Mouse (Mus musculus) G1E-ER4 (cell line): Measurements from ENCODE around the gene Snx32. TPM values are rescaled to one million over a fixed set of nuclear protein-coding genes. Genes with fewer than 3 reads are reported as not detected.

Source experiments
- GATA1 ChIP-seq: IDR thresholded peaks from one replicate; pipeline ENCODE4 v1.8.0; 2012; ENCODE audit warnings: low read length, inconsistent platforms
- polyA plus RNA-seq: library from polyadenylated mRNA; stranded (reverse); fragments of >175 nt; gene quantifications from 2 replicates; pipeline ENCODE4 v1.2.3, GENCODE M21; 2012

Snx32 gene
- polyA plus RNA-seq, 1 experiment = 1.4 TPM

DNA sequence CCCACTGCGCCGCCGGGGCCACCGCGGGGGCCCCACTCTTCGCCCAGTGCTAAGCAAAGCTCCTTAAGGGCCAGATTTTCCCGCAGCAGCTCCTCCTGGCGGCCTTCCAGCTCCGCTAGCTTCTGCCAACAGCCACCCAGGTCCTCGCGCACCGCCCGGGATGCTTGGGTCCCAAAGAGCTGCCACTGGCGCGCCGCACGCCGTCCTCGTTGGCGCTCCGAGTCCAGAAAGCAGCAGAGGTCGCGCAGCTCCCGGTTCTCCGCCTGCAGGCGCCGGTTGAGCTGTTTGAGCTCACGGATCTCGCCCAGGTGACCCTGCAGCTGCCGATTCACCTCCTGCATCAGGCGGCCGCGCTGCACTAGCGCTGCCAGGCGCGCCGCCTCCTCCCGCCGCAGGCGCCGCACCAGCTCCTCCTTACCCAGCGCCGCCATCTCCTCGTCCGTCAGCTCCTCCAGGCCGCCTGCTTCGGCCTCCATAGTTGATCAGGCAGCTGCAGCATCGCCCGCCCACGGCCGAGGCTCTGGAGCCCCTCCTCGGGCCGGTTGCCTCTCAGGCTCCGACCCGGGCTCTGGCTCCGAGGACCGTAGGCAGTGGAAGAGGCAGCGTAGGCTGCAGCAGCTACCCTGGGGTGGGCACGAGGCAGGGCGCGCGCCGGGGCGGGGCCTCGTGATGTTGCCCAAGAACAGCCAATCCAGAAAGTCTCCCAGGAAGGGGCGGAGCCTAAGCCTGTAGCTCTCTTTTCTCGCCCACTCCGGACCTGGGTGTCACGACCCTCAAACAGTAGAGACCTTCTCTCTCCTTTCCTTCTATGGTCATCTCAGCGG, 53.2 kb downstream of the Snx32 start:
- TF ChIP-seq GATA1 = no peak

DNA sequence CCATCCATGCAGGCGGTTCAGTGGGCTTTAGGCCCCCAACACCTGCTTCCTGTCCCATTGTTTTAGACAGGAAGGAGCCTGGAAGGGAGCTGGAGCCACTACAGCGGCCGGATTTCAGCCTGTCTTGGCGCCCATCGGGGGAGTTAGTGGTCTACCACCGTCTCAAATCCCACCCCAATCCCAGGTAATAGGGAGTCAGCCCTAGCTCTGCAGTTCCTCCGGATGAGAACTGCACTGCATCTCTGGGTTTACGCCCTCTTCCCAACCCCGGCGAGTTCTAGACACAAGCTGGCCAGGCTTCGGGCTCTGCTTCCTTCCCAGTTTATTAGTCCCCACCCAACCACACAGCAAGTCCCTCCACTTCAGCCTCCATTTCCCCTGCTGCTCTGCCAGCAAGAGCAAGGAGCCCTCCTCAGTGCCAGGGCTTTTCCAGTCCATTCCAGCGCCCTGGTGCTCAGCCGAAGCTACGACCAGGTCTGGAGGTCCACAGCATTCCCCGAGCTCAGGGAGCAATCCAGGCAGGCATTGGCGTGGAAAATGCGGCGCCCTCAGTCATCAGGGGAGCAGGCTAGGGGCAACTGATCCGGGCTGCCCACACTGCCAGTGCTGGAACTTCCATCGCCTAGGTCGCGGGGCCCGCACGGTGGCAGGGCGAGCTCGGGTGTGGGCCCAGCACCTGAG, 54.0 kb downstream of the Snx32 start:
- no peak for TF ChIP-seq GATA1

DNA sequence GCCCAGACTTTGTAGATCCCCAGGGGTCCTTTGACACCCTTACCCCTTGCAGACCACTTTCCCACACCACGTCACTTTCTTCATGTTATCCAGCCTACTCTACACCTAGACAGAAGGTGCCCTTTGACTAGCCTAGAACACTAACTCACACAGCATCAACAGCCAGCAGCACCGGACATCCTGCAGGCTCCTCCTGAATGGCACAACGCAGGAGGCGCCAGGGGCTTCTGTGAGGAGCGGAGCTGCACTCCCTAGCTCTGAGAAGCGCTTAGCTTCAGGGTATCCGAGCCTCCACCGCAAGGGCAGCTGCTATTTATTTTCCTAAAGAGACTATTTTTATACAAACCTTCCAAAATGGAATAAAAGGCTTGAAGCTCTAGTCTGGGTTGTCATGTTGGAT, 54.8 kb downstream of the Snx32 start:
- no peak for TF ChIP-seq GATA1

DNA sequence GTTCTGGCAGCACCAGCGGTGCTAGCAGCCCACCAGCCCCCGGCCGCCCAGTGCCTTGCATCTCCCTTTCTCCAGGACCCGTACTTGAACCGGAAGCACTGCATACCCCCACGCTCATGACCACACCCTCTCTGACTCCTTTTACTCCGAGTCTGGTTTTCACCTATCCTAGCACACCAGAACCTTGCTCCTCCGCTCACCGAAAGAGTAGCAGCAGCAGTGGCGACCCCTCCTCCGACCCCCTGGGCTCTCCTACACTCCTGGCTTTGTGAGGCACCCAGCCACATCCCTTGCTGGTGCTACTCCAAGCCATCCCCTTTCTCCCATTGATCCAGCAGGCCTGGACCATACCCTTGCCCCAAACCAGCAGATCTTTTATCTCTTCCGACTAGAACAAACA, 55.3 kb downstream of the Snx32 start:
- TF ChIP-seq GATA1 = no peak

DNA sequence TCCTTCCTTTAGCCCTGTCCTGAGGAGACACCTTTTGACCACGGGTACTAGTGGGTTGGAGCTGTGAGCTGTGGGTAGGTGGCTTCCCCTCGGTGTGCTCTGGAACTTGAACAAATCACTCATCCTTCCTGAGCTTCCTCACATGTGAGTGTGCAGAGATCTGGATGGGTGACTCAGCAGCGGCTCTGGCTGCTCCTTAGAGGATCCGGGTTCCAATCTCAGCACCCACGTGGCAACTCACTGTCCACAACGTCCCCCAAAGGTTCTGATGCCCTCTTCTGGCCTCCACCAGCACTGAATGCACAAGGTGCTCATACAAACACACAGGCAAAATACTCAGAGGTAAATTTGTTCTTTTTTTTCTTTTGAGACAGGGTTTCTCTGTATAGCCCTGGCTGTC, 58.6 kb downstream of the Snx32 start:
- no peak for TF ChIP-seq GATA1

DNA sequence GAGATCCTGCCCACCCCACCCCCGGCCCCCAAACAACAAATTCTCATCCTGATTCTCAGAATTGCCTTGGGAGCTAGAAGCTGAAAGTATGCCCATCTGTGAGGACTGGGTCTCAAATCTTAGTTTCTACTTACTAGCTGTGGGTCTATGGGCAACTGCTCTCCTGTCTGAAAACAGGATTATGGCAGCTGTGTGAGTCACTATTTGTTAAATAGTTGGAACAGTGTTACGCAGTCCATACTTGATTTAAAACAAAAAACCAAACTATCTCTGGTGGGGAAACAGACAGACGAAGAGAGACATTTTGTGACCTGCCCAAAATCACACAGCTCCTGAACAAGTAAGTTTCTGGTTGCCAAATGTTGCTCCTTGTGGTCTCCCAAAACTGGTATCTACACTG, 60.7 kb downstream of the Snx32 start:
- no peak for TF ChIP-seq GATA1

DNA sequence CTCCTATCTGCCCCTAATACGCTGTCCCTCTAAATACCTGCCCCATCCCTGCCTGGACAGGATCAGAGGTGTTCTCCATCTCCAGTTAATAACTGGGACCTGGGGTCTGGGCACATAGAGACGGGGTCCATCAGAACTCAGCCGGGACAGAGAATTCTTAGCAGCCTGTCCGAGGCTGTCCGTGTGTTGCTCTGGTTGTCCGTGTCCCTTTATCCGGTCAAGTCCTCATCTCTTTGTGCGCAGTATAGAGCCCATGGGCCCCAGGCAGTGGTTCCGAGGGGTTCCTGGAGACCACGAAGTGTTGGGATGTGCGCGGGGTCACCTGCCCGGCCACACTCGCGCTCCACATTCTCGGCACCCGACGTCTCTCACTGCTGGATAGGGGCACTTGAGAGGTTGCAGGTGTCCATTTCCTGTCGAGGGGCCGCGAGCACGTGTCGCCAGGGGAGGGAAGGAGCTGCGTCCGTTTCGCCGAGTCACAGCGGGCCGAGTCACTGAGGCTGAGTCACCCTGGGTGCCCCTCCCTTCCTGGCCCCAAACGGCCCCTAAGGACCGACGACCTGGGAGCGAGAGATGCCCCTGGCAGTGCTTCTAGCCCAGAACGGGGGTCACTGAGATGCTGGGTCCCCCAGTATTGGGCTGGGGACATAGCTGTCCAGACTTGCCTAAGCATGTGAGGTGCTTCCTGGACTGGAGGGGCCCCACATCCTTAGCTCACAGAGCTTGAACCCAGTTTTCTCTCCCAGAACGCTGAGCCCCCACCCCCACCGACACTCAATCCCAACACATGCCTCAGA, 61.8 kb downstream of the Snx32 start:
- no peak for TF ChIP-seq GATA1

DNA sequence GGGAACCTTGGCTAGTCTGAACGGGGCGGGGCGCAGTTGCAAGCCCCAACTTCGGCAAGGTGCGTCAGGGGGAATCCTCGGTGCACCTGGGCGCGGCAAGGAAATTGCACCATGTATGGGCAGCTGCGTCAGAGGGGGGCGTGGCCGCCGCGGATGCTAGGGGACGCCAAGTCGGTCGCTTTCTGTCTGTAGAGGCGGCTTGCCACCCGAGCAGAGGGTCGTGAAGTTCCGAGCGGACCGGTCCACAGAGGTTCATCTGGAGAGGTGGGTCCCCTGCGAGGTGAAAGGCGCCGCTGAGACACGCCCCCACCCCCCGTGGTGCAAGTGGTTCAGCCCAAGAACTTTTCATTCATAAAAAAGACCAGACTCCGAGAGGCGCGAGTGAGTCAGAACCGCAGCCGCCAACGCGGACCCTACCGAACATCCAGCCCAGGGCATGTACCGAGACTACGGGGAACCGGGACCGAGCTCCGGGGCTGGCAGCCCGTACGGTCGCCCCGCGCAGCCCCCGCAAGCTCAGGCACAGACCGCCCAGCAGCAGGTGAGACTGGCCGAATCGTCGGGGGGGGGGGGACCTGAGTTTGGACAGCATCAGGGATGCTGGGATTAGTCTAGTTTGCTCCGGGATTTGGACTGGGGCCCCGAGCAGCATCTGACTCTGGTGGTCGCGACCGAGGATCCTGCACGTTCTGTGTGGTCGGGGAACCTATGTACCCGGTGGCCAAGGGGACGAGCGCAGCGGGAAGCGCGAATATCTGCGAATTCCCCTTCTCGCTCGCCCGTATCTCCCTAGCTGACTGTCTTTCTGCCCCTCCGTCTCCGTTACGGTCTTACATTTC, 62.6 kb downstream of the Snx32 start, which contains the start of gene Fosl1:
TSS of gene Fosl1 (plus strand) at position 33 of the 839 bp plus-strand sequence.
- TF ChIP-seq GATA1 = no peak

DNA sequence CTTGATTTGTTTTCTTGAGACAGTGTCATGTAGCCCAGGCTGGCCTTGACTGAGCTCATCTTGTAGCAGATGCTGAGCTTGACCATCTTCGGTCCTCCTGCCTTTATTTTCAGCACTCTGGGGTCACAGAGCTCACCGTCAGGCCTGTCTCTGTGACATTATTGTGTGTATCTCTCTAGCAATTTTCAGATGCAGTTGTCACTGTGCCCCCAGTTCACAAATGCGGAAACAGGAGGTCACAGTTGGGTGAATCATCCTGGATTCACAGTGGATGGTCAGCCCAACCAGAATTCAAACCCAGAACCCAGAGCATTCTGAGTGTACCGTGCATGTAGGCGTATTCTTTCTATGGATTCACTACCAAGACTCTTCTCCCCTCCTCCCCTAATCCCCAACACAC, 64.6 kb downstream of the Snx32 start:
- TF ChIP-seq GATA1 = no peak

DNA sequence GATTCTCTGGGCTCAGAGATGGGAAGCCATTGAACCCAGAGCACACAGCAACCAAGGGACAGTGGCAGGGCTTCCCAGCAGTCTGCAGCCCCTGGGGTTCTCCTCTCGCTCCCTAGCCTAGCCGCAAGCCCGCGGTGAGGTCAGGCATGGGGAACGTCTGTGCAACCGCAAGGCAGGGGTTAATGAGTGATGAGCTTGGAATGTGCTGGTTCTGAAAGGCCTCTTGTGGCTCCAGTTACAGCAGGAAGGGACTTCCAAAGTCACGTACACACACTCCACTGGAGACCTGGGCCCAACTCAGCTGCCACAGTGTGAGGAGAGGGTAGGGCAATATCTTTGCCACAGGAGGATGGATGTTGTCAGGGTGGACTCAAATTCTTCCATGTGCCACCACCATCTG, 65.4 kb downstream of the Snx32 start:
- TF ChIP-seq GATA1 = no peak

DNA sequence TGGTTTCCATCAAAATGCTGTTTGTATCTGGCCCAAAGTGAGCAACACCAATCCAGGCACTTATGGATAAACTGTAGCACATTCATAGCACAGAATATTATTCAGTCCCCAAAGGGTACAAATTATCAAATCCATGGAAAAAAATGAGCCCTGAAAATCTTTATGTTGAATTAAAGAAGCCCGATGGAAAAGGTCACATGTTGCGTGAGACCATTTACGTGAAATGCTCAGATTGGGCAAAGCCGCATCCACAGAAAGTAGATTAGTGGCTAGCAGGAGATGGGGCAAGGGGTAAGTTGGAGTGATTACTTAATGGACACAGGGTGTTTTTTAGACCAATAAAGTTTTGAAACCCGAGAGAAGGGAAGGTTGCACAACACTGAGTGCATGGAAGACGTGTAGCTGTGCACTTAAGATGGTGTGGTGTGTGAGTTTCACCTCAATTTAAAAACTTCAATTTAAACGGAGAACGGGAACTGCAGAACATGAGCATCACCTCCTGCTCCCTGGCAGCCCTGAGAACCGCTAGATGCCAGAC, 65.9 kb downstream of the Snx32 start:
- TF ChIP-seq GATA1 = no peak

Other genes with a start within 250 kb of the Snx32 start
- gene Pacs1, start 237.4 kb downstream of the Snx32 start, polyA plus RNA-seq = 47.4 and 54.1 TPM in 2 replicates
- gene Sf3b2, start 215.1 kb downstream of the Snx32 start, polyA plus RNA-seq = 445 and 471 TPM in 2 replicates
- not detected in 2 replicates for gene Gal3st3, start 212.2 kb downstream of the Snx32 start, polyA plus RNA-seq
- not detected in 2 replicates for gene Catsper1, start 174.8 kb downstream of the Snx32 start, polyA plus RNA-seq
- 0.05 and 0.23 TPM in 2 replicates for gene Cst6, start 161.0 kb downstream of the Snx32 start, polyA plus RNA-seq
- gene Eif1ad, start 143.8 kb downstream of the Snx32 start, polyA plus RNA-seq = 90.9 and 126 TPM in 2 replicates
- gene Banf1, start 143.4 kb downstream of the Snx32 start, polyA plus RNA-seq = 212 and 288 TPM in 2 replicates
- gene Sart1, start 121.8 kb downstream of the Snx32 start, polyA plus RNA-seq = 198 and 219 TPM in 2 replicates
- 0.21 TPM in 1 of 2 replicates, not detected in the other for gene Tsga10ip, start 108.0 kb downstream of the Snx32 start, polyA plus RNA-seq
- gene Drap1, start 85.6 kb downstream of the Snx32 start, polyA plus RNA-seq = 379 and 390 TPM in 2 replicates
- gene AI837181, start 85.4 kb downstream of the Snx32 start, polyA plus RNA-seq = 71.2 and 101 TPM in 2 replicates
- 7.4 and 10.2 TPM in 2 replicates for gene Fosl1, start 63.0 kb downstream of the Snx32 start, polyA plus RNA-seq
- gene Ccdc85b, start 52.6 kb downstream of the Snx32 start, polyA plus RNA-seq = 13.0 and 16.9 TPM in 2 replicates
- gene Fibp, start 49.9 kb downstream of the Snx32 start, polyA plus RNA-seq = 12.1 and 152 TPM in 2 replicates
- not detected in 2 replicates for gene Ctsw, start 42.0 kb downstream of the Snx32 start, polyA plus RNA-seq
- gene Efemp2, start 36.6 kb downstream of the Snx32 start, polyA plus RNA-seq = 2.6 and 3.6 TPM in 2 replicates
- gene Mus81, start 22.1 kb downstream of the Snx32 start, polyA plus RNA-seq = 34.6 and 51.3 TPM in 2 replicates
- gene Cfl1, start 20.1 kb downstream of the Snx32 start, polyA plus RNA-seq = 1,095 and 1,191 TPM in 2 replicates
- gene 1700020D05Rik, start 6.8 kb downstream of the Snx32 start, polyA plus RNA-seq = 0.10 and 0.17 TPM in 2 replicates
- gene Ovol1, start 50.1 kb upstream of the Snx32 start, polyA plus RNA-seq = not detected in 2 replicates
- 18.6 and 18.8 TPM in 2 replicates for gene Ap5b1, start 57.5 kb upstream of the Snx32 start, polyA plus RNA-seq
- 350 and 521 TPM in 2 replicates for gene Rnaseh2c, start 91.3 kb upstream of the Snx32 start, polyA plus RNA-seq
- gene Kat5, start 99.7 kb upstream of the Snx32 start, polyA plus RNA-seq = 122 and 156 TPM in 2 replicates
- gene Rela, start 126.9 kb upstream of the Snx32 start, polyA plus RNA-seq = 79.0 and 109 TPM in 2 replicates
- gene Sipa1, start 153.2 kb upstream of the Snx32 start, polyA plus RNA-seq = 89.3 and 105 TPM in 2 replicates
- 136 and 165 TPM in 2 replicates for gene Map3k11, start 178.2 kb upstream of the Snx32 start, polyA plus RNA-seq
- 206 and 209 TPM in 2 replicates for gene Pcnx3, start 178.4 kb upstream of the Snx32 start, polyA plus RNA-seq
- 0.21 and 0.23 TPM in 2 replicates for gene Kcnk7, start 193.8 kb upstream of the Snx32 start, polyA plus RNA-seq
- 91.2 and 97.8 TPM in 2 replicates for gene Ehbp1l1, start 215.8 kb upstream of the Snx32 start, polyA plus RNA-seq
- 71.1 and 79.7 TPM in 2 replicates for gene Fam89b, start 219.1 kb upstream of the Snx32 start, polyA plus RNA-seq
- gene Ltbp3, start 230.4 kb upstream of the Snx32 start, polyA plus RNA-seq = not detected in 2 replicates